In the genomic region with DNA sequence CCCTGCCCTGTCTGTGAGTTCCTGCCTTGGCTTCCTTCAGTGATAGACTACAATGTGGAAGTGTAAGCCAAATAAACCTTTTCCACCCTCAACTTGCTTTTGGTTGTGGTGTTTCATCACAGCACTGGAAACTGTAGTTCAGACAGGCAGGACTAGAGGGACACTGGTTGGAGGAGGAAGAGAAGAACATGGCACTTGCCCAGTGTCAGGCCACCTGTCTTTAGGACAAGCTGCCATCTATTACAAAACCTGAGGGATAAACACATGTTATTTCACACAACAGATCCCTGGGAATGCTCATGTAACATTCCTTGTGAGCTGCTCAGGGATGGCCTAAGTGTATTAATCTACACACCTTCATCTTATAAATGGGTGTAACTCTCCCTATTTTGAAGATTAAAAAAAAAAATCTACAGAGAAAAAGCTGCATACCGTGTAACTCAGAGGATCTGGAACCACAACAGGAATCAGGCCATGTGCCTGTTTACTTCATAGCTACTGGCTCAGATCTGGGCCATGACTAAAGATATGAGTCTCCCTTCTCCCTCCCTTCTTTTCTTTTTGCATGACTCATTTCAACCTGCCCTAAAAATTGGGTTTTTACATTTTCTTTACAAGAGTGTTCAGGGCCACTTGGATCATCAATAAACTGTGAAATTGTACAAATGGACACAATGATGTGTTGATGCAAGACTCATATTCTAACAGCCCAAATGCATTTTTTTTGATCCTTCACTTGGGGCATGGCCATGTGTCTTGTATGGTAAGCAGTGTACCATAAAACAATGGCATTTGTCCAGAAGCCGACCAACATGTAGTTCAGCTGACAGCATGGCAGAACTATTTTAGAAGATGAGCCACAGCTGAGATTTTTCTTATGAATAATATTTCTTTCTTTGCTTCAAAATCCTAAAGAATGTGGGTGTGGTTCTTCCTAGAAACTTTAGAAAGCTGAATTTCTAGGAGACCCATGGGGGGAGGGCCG, we compare ENCODE assay signal across 13 mouse cellular contexts.
"Had no signal": no experiment of that assay in that cellular context is flagged by ENCODE, and none has a peak within 500 bp of the region (broad histone marks: within the 10 kb centered on the region; RNA-seq: fewer than 3 reads in every experiment).

No protein-coding gene starts in this region.

- H3K9me3 ChIP-seq: limb, embryonic 15.5 days; liver, embryonic 12.5 days; midbrain, embryonic 10.5 days; neural tube, embryonic 12.5 days had no signal

- H3K36me3 ChIP-seq: limb, embryonic 15.5 days; liver, embryonic 12.5 days; midbrain, embryonic 10.5 days; neural tube, embryonic 12.5 days had no signal

- ATAC-seq: liver, embryonic 12.5 days had no signal

- DNase-seq: kidney, postnatal 36 days; lung, embryonic 14.5 days; lung, postnatal 10 days; lung, postnatal 4 days; midbrain, embryonic 14.5 days; retina, postnatal 1 day; right cerebral cortex, postnatal 14 days; thymus, postnatal 36 days had no signal

- H3K9ac ChIP-seq: limb, embryonic 15.5 days; liver, embryonic 12.5 days; lung, embryonic 14.5 days; neural tube, embryonic 12.5 days had no signal

- H3K4me2 ChIP-seq: limb, embryonic 15.5 days; liver, embryonic 12.5 days; lung, embryonic 14.5 days; neural tube, embryonic 12.5 days had no signal

- H3K4me3 ChIP-seq: layer of hippocampus, adult 2 months; limb, embryonic 15.5 days; liver, embryonic 12.5 days; midbrain, embryonic 10.5 days; neural tube, embryonic 12.5 days had no signal

- H3K27ac ChIP-seq: limb, embryonic 15.5 days; liver, embryonic 12.5 days; midbrain, embryonic 10.5 days; neural tube, embryonic 12.5 days had no signal

- H3K4me1 ChIP-seq: limb, embryonic 15.5 days; liver, embryonic 12.5 days; midbrain, embryonic 10.5 days; neural tube, embryonic 12.5 days had no signal

- H3K27me3 ChIP-seq: limb, embryonic 15.5 days; liver, embryonic 12.5 days; neural tube, embryonic 12.5 days had no signal
